Mouse (Mus musculus): ENCODE measurements around the gene Unc93b1.

DNA sequence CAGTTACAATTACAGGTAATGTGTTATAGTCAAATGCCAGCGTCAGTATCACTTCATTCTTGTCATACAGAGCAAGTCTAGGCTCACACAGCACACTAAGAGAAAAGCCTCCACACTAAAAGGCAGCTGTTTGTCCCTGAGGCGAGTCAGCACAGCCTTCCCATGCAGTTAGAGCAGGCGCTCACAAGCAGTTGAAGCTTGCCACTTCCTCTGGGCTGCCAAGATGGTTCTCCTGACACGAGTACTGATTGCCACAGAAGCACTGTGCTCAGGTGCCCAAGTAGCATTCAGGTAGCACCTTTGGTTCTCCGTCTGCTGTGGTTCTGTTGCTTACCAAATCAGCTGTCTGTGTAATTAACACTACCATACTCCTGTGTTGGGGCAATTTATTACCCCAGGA, 45.9 kb upstream of the Unc93b1 start:
- no peak for TF ChIP-seq POLR2A (IDR thresholded peaks at IDR 0.05; ENCODE audit: low read depth, low read length)
- TF ChIP-seq CTCF (IDR thresholded peaks at IDR 0.05; ENCODE audit: extremely low read depth, insufficient read length, insufficient replicate concordance, low read depth, low read length): no peak
